Mouse (Mus musculus) midbrain, embryonic 15.5 days (tissue): ENCODE measurements around the gene Fam19a2. TPM values are rescaled to one million over a fixed set of nuclear protein-coding genes. Genes with fewer than 3 reads are reported as not detected.

ENCODE experiments used
- ATAC-seq: fragments of 200-750 bp; cut with Nextera tagmentation; replicated peaks from 2 replicates; pipeline ENCODE4 v1.8.0; 2017; ENCODE audit warnings: moderate TSS enrichment
- H3K27ac ChIP-seq: fragments of 300-500 bp; sonication (generic); 2 replicates; pipeline ENCODE4 v1.5.1; 2015; ENCODE audit warnings: mild to moderate bottlenecking, inconsistent platforms
- H3K27me3 ChIP-seq: fragments of 300-500 bp; sonication (generic); replicated peaks from 2 replicates; pipeline ENCODE4 v1.6.1; 2015; ENCODE audit warnings: inconsistent platforms
- H3K36me3 ChIP-seq: fragments of 300-500 bp; sonication (generic); replicated peaks from 2 replicates; pipeline ENCODE4 v1.6.1; 2015; ENCODE audit warnings: inconsistent platforms
- H3K4me1 ChIP-seq: fragments of 300-500 bp; sonication (generic); 2 replicates; pipeline ENCODE4 v1.6.1; 2015; ENCODE audit warnings: inconsistent platforms
- H3K4me2 ChIP-seq: fragments of 300-500 bp; sonication (generic); 2 replicates; pipeline ENCODE4 v1.6.1; 2015; ENCODE audit warnings: inconsistent platforms, mild to moderate bottlenecking, moderate library complexity
- H3K4me3 ChIP-seq: fragments of 300-500 bp; sonication (generic); 2 replicates; pipeline ENCODE4 v1.5.1; 2015; ENCODE audit warnings: mild to moderate bottlenecking, inconsistent platforms
- H3K9ac ChIP-seq: fragments of 300-500 bp; sonication (generic); 2 replicates; pipeline ENCODE4 v1.6.1; 2015; ENCODE audit warnings: mild to moderate bottlenecking, inconsistent platforms
- H3K9me3 ChIP-seq: fragments of 300-500 bp; sonication (generic); 2 replicates; pipeline ENCODE4 v1.6.1; 2016; ENCODE audit warnings: inconsistent platforms
- WGBS: fragments of 180-500 bp; shearing (Covaris S2); methylation state at CpG from one replicate; pipeline ENCODE4 v1.1.7; 2015; ENCODE audit warnings: mixed read lengths; 5-methylcytosine and 5-hydroxymethylcytosine counted together
- polyA plus RNA-seq: library from polyadenylated mRNA; unstranded; fragments of >200 nt; fragmentation: Nextera tagmentation; extraction: Ambion mirVana; gene quantifications from 2 replicates; pipeline ENCODE4 v1.2.1, GENCODE M21; 2015

Fam19a2 gene
- polyA plus RNA-seq, 1 experiment from 2014 or later, result 66.9 TPM

DNA sequence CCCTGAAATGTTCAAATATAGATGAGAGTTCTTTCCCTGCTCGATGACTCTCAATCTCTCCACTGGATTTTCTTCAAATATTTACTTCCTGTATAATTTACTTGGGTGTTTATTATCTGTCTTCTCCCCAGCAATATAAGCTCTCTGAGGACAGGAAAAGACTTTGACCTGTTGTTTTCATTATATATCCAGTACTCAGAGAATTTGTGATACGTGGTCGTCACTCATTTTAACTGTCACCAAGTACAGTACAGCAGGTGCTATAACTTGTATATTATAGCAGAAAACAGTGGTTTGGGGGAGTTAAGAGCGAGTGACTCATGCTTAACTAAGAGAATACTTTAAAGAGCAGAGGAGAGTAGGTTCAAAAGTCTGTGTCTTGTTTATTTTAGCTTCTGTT lies 438.8 kb downstream of the Fam19a2 start:
- Histone ChIP-seq H3K4me1 (no peaks in the 10 kb centered on the region), H3K9me3 (no peaks in the 10 kb centered on the region), H3K36me3 (no peaks in the 10 kb centered on the region), H3K27ac (no peak overlapping the region), H3K4me2 (no peak overlapping the region), H3K9ac (no peak overlapping the region), H3K4me3 (no peak overlapping the region), H3K27me3 (no peaks in the 10 kb centered on the region)
- 88% methylated on average over 4 of the region's 4 CpGs for WGBS
- no peak for ATAC-seq

DNA sequence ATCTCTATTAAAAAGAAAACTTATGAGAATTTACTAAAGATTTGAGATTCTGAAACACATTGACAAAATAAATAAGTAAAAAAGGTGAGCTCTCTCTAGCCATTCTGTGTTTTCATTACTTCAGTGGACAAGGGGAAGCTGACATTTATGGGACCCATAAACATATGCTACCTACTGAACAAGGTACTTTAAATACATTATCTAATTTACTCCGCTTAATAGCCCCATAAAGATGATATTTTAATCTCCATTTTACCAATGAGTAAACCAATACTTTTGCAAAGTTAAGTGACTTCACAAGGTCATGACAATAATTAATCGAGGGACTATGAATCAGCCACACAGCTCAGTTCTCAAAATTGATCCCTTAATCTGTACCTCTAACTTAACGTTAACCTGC lies 443.2 kb downstream of the Fam19a2 start:
- no peaks in the 10 kb centered on the region for H3K27me3 ChIP-seq
- 95% methylated on average over 3 of the region's 3 CpGs for WGBS
- no peaks in the 10 kb centered on the region for H3K36me3 ChIP-seq
- ATAC-seq, result no peak
- H3K27ac ChIP-seq, result no peak overlapping the region
- H3K4me2 ChIP-seq, result no peak overlapping the region
- no peaks in the 10 kb centered on the region for H3K9me3 ChIP-seq
- H3K4me3 ChIP-seq, result no peak overlapping the region
- no peak overlapping the region for H3K9ac ChIP-seq
- no peaks in the 10 kb centered on the region for H3K4me1 ChIP-seq

- 74% methylated on average over 2 of the region's 2 CpGs for WGBS
- Histone ChIP-seq H3K9ac (no peak overlapping the region), H3K27me3 (no peaks in the 10 kb centered on the region), H3K9me3 (no peaks in the 10 kb centered on the region), H3K4me1 (no peaks in the 10 kb centered on the region), H3K36me3 (no peaks in the 10 kb centered on the region), H3K27ac (0 out of 2 replicates have a peak overlapping the region, but pooled peaks have one; percentile 55), H3K4me3 (no peak overlapping the region), H3K4me2 (no peak overlapping the region)
- ATAC-seq, result no peak
These were observed 446.9 kb downstream of the Fam19a2 start for GRCm38 (mm10) chr10:123710738-123711137.

- no peak overlapping the region for H3K4me3 ChIP-seq
- H3K27ac ChIP-seq, result no peak overlapping the region
- ATAC-seq, result no peak
- no peak overlapping the region for H3K4me2 ChIP-seq
- WGBS, result 79% methylated on average over 2 of the region's 2 CpGs
- H3K9ac ChIP-seq, result no peak overlapping the region
- H3K4me1 ChIP-seq, result no peaks in the 10 kb centered on the region
- no peaks in the 10 kb centered on the region for H3K27me3 ChIP-seq
- no peaks in the 10 kb centered on the region for H3K36me3 ChIP-seq
- no peaks in the 10 kb centered on the region for H3K9me3 ChIP-seq
These were observed 458.2 kb downstream of the Fam19a2 start for GRCm38 (mm10) chr10:123721952-123722460.

GRCm38 (mm10) chr10:123723641-123724040 lies 459.8 kb downstream of the Fam19a2 start:
- Histone ChIP-seq H3K9ac (no peak overlapping the region), H3K27me3 (no peaks in the 10 kb centered on the region), H3K4me2 (no peak overlapping the region), H3K4me1 (no peaks in the 10 kb centered on the region), H3K9me3 (no peaks in the 10 kb centered on the region), H3K4me3 (no peak overlapping the region), H3K27ac (no peak overlapping the region), H3K36me3 (no peaks in the 10 kb centered on the region)
- no peak for ATAC-seq

DNA sequence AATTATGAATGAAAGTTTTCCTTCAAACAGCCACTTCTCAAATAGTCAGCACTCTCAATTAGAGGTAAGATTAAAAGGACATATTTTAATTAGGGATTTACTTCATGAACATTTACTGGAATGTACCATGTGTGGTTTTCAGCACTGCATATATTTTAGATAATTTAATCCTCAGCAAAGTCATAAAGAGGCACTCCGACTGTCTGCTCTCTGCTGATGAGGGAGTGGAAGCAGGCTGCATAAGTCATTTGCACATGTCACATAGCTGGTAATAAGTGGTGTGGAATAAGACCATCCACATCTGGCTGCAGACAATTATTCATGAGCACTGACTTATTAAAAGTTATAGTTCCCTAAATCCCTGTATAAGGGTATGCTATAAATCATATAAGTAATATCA lies 484.5 kb downstream of the Fam19a2 start:
- H3K4me2 ChIP-seq, result no peak overlapping the region
- no peak overlapping the region for H3K27ac ChIP-seq
- WGBS, result 42% methylated on average over 1 of the region's 1 CpGs
- no peaks in the 10 kb centered on the region for H3K4me1 ChIP-seq
- ATAC-seq, result no peak
- no peak overlapping the region for H3K4me3 ChIP-seq
- H3K27me3 ChIP-seq, result no peaks in the 10 kb centered on the region
- H3K9ac ChIP-seq, result no peak overlapping the region
- no peaks in the 10 kb centered on the region for H3K9me3 ChIP-seq
- H3K36me3 ChIP-seq, result no peaks in the 10 kb centered on the region

GRCm38 (mm10) chr10:123751676-123752280 lies 488.0 kb downstream of the Fam19a2 start:
- Histone ChIP-seq H3K27ac (no peak overlapping the region), H3K9me3 (no peaks in the 10 kb centered on the region), H3K27me3 (no peaks in the 10 kb centered on the region), H3K4me3 (no peak overlapping the region), H3K4me2 (no peak overlapping the region), H3K9ac (no peak overlapping the region), H3K4me1 (no peaks in the 10 kb centered on the region), H3K36me3 (no peaks in the 10 kb centered on the region)
- no peak for ATAC-seq
- WGBS, result 54% methylated on average over 6 of the region's 6 CpGs

DNA sequence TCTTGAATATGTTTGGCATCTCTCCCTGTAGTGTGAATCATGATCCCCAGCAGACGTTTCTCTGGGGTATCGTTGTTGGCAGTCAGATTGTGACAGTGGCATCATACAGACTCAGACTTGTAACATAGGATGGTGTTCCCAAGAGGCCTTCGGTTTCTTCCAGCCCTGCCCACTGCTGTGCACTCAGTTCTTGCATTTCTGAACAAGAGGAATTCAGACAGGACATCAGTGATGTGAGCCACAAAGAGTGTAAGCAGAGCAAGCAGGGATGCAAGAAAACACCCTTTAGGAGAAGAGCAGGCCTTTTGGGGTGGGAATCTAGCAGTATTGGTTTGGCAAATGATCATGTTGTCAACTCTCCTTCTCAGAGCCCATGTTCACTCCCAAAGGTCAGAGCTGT lies 489.0 kb downstream of the Fam19a2 start:
- Histone ChIP-seq H3K4me2 (no peak overlapping the region), H3K9ac (no peak overlapping the region), H3K9me3 (no peaks in the 10 kb centered on the region), H3K27ac (no peak overlapping the region), H3K36me3 (no peaks in the 10 kb centered on the region), H3K4me3 (no peak overlapping the region), H3K4me1 (no peaks in the 10 kb centered on the region), H3K27me3 (no peaks in the 10 kb centered on the region)
- WGBS, result 79% methylated on average over 3 of the region's 3 CpGs
- ATAC-seq, result no peak

DNA sequence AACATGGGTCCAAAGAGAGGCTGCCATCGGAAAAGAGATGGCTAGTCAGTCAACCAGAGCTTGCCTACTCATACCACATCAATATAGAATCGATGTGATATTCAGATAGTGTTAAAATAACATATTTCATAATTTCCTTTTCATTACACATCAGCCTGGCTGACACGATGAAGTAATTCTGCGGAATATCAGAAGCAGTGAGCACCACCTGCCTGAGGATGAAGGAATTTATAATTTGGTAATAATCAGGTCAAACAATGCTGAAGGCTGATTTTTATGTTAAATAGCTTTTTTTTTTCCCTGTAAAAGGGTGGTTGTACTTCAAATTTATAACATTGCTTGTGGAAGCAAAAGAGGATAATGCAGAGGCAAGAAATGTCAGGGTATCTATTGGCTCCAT lies 490.2 kb downstream of the Fam19a2 start:
- no peaks in the 10 kb centered on the region for H3K27me3 ChIP-seq
- no peak overlapping the region for H3K27ac ChIP-seq
- H3K4me3 ChIP-seq, result no peak overlapping the region
- no peak overlapping the region for H3K9ac ChIP-seq
- H3K9me3 ChIP-seq, result no peaks in the 10 kb centered on the region
- no peaks in the 10 kb centered on the region for H3K4me1 ChIP-seq
- H3K4me2 ChIP-seq, result no peak overlapping the region
- no peak for ATAC-seq
- 76% methylated on average over 4 of the region's 4 CpGs for WGBS
- no peaks in the 10 kb centered on the region for H3K36me3 ChIP-seq

- Histone ChIP-seq H3K4me3 (no peak overlapping the region), H3K4me1 (no peaks in the 10 kb centered on the region), H3K9me3 (no peaks in the 10 kb centered on the region), H3K27ac (no peak overlapping the region), H3K4me2 (no peak overlapping the region), H3K9ac (no peak overlapping the region), H3K27me3 (no peaks in the 10 kb centered on the region), H3K36me3 (no peaks in the 10 kb centered on the region)
- no peak for ATAC-seq
- 97% methylated on average over 2 of the region's 2 CpGs for WGBS
These were observed 525.6 kb downstream of the Fam19a2 start for GRCm38 (mm10) chr10:123789374-123789773.

Other genes with a start within 250 kb of the Fam19a2 start
- 26.9 and 27.3 TPM in 2 replicates for gene Mon2, start 187.5 kb upstream of the Fam19a2 start, polyA plus RNA-seq
- 65.9 and 71.1 TPM in 2 replicates for gene Usp15, start 67.0 kb upstream of the Fam19a2 start, polyA plus RNA-seq